Mouse (Mus musculus): ENCODE measurements around the gene Gm20795. TPM values are rescaled to one million over a fixed set of nuclear protein-coding genes. Genes with fewer than 3 reads are reported as not detected.
"Not testable (repeated sequence)": the region's sequence is repeated elsewhere in the genome, so short reads cannot be mapped to it uniquely, and the experiment has no call there.

Gene Gm20795
- polyA plus RNA-seq (2015; fragmentation: Nextera tagmentation; extraction: Ambion mirVana), result not detected in 2 replicates

DNA sequence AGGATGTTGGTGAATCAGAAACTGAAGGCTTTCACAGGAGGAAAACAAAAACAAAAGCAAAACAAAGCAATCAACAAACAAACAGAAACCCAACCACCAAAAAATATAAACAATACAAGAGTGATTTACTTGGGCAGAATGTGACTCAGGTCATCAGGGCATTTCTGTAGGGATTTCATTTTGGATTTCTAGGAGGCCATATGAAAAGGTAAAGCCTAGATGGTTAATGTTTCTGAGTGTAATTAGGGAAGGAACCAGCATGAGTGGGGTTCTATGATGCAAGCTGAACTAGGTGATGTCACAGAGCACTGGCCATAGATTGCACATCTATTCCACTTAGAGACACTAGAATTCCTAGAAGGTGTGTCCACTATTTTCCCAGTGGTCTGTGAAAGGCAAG, at the start of gene Gm20795:
TSS of gene Gm20795 (plus strand) at position 301 of the 400 bp plus-strand sequence.
- H3K4me3 ChIP-seq (replicated peaks; ENCODE audit: low read length); H3K4me2 ChIP-seq (ENCODE audit: low read depth, low read length); H3K27me3 ChIP-seq (ENCODE audit: control insufficient read depth, insufficient read depth, low read length); ATAC-seq (ENCODE audit: insufficient read depth, low FRiP score); H3K36me3 ChIP-seq (ENCODE audit: control insufficient read depth, insufficient read depth, low read length); H3K9ac ChIP-seq (ENCODE audit: low read length); H3K27ac ChIP-seq (ENCODE audit: low read length); H3K9me3 ChIP-seq (replicated peaks; ENCODE audit: control insufficient read depth, low read length); H3K4me1 ChIP-seq (ENCODE audit: control insufficient read depth, insufficient read depth, low read length): not testable (repeated sequence)

DNA sequence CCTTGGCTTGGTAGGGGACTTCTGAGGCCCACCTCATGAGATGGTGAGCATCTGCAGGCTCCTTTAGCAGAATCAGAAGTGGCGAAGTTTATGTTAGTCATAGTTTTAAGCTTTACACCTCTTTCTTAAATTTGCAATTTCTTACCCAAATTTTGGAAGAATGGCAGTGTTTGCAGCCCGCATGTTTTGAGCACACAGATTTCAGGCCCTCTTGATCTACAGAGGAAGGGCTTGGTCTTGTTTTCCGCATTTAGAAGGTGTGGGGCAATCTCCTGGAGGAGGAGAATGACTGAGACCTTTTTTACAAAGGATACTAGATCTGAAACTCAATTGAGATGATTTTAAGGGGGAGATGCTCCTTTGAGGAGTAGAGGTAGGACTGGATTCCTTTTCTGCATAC, 29.0 kb upstream of the Gm20795 start, which contains the start of gene Gm21797:
TSS of gene Gm21797 (minus strand) at position 101 of the 400 bp plus-strand sequence.
- not testable (repeated sequence) for H3K4me2 ChIP-seq (ENCODE audit: low read depth, low read length); H3K27ac ChIP-seq (ENCODE audit: low read length); H3K27me3 ChIP-seq (ENCODE audit: control insufficient read depth, insufficient read depth, low read length); H3K4me1 ChIP-seq (ENCODE audit: control insufficient read depth, insufficient read depth, low read length); H3K36me3 ChIP-seq (ENCODE audit: control insufficient read depth, insufficient read depth, low read length); H3K4me3 ChIP-seq (replicated peaks; ENCODE audit: low read length); H3K9me3 ChIP-seq (replicated peaks; ENCODE audit: control insufficient read depth, low read length); ATAC-seq (ENCODE audit: insufficient read depth, low FRiP score); H3K9ac ChIP-seq (ENCODE audit: low read length)
- no CpG with 5 or more reads among the region's 3 CpGs for WGBS

Other genes with a start within 250 kb of the Gm20795 start
- gene Gm21852, start 152.9 kb upstream of the Gm20795 start, polyA plus RNA-seq (2015; fragmentation: Nextera tagmentation; extraction: Ambion mirVana), result not detected in 2 replicates
- gene Gm21797, start 29.1 kb upstream of the Gm20795 start, polyA plus RNA-seq (2015; fragmentation: Nextera tagmentation; extraction: Ambion mirVana), result not detected in 2 replicates

Data from stomach, embryonic 16.5 days (tissue).